Comparison of ENCODE assay signal across 12 mouse cellular contexts in the genomic region with DNA sequence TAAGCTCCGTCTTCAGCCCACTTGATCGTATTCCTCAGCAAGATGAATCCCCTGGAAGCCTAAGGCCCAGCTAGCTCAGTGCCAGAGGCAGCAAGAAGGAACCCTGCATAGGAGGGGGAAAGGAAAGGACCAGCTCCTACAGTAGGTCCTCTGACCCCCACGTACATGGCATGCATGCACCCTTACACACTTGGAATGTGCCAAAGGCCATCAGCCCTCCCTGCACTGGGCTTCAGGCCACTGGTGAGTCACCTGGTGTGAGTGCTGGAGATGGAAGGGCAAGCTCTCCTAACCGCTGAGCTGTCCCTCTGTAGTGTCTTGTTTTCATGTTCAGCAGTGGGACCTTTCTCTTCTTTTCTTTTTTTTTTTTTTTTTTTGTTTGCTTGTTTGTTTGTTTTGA. TPM values are rescaled to one million over a fixed set of nuclear protein-coding genes. Genes with fewer than 3 reads are reported as not detected.
A peak's percentile ranks its signal among the peaks of the same experiment; 100 is the strongest.
DNase-seq lines count a peak whose midpoint lies in the region; ATAC-seq and TF ChIP-seq lines count a peak whose summit lies in the region.
"Had no signal": no experiment of that assay in that cellular context is flagged by ENCODE, and none has a peak within 500 bp of the region (broad histone marks: within the 10 kb centered on the region; RNA-seq: fewer than 3 reads in every experiment).

No protein-coding gene starts in this region.

- intact Hi-C loops in left cerebral cortex, postnatal 36 days (cut with DNase I) = no loop called here

- no peaks in the 10 kb centered on the region for H3K9me3 ChIP-seq in intestine, embryonic 15.5 days
- no peaks in the 10 kb centered on the region for H3K9me3 ChIP-seq in intestine, embryonic 16.5 days (ENCODE audit: control insufficient read depth, low read length)
- H3K9me3 ChIP-seq in kidney, embryonic 15.5 days (replicated peaks) = no peaks in the 10 kb centered on the region
- H3K9me3 ChIP-seq: forebrain, embryonic 15.5 days; lung, embryonic 15.5 days; stomach, embryonic 15.5 days had no signal

- no peaks in the 10 kb centered on the region; the same call in 1 of the 2 replicates for H3K4me1 ChIP-seq in intestine, embryonic 15.5 days (replicated peaks)
- no peaks in the 10 kb centered on the region for H3K4me1 ChIP-seq in intestine, embryonic 16.5 days (ENCODE audit: control insufficient read depth, insufficient read depth, low read length)
- H3K4me1 ChIP-seq in kidney, embryonic 15.5 days = peaks cover 8% of the 10 kb centered on the region; the same call in 1 of the 2 replicates
- H3K4me1 ChIP-seq: forebrain, embryonic 15.5 days; lung, embryonic 15.5 days; stomach, embryonic 15.5 days had no signal

- H3K9ac ChIP-seq in intestine, embryonic 15.5 days = no peak overlapping the region
- no peak overlapping the region for H3K9ac ChIP-seq in intestine, embryonic 16.5 days (ENCODE audit: low read depth, low read length)
- no peak overlapping the region for H3K9ac ChIP-seq in kidney, embryonic 15.5 days
- H3K9ac ChIP-seq: forebrain, embryonic 15.5 days; lung, embryonic 15.5 days; stomach, embryonic 15.5 days had no signal

- ATAC-seq in intestine, embryonic 15.5 days = 0 out of 2 replicates have a peak, but pooled peaks have one; percentile 36
- ATAC-seq in intestine, embryonic 16.5 days = no peak
- peak; percentile 91 for ATAC-seq in Patski
- ATAC-seq in kidney, embryonic 15.5 days (replicated peaks; ENCODE audit: low FRiP score) = peak; percentile 87; the same call in 1 of the 2 replicates
- ATAC-seq: forebrain, embryonic 15.5 days; intestine, postnatal 0 days had no signal

- no peak overlapping the region for H3K27ac ChIP-seq in intestine, embryonic 15.5 days
- H3K27ac ChIP-seq in intestine, embryonic 16.5 days (ENCODE audit: low read length) = no peak overlapping the region
- H3K27ac ChIP-seq in kidney, embryonic 15.5 days = 0 out of 2 replicates have a peak overlapping the region, but pooled peaks have one; percentile 22
- H3K27ac ChIP-seq: forebrain, embryonic 15.5 days; lung, embryonic 15.5 days; stomach, embryonic 15.5 days had no signal

- 87% methylated on average over 4 of the region's 4 CpGs for WGBS in intestine, embryonic 15.5 days
- 87% methylated on average over 4 of the region's 4 CpGs for WGBS in intestine, embryonic 16.5 days
- 76% methylated on average over 4 of the region's 4 CpGs for WGBS in kidney, embryonic 15.5 days

- peak; percentile 56 for DNase-seq in Patski (ENCODE audit: low read depth, low spot score)
- peak; percentile 43 to 73 for DNase-seq in gastrocnemius, adult 8-10 months (ENCODE audit: low spot score in 2 of 2)
- no peak for DNase-seq in left cerebral cortex, postnatal 36 days (ENCODE audit: low spot score in 2 of 2)
- no peak for DNase-seq in testis, postnatal 10 days (ENCODE audit: low spot score)
- no peak for DNase-seq in layer of hippocampus, adult 18-20 months (ENCODE audit: low spot score in 2 of 2)

- in situ Hi-C loops in Patski (cut with MboI; ENCODE audit: low pct_unique_long_range_greater_than_20kb) = no loop called here

- H3K27me3 ChIP-seq in intestine, embryonic 15.5 days (replicated peaks) = no peaks in the 10 kb centered on the region
- H3K27me3 ChIP-seq in intestine, embryonic 16.5 days (replicated peaks; ENCODE audit: control insufficient read depth, insufficient read depth, low read length) = no peaks in the 10 kb centered on the region
- H3K27me3 ChIP-seq in Patski = no peaks in the 10 kb centered on the region
- no peaks in the 10 kb centered on the region for H3K27me3 ChIP-seq in kidney, embryonic 15.5 days
- H3K27me3 ChIP-seq: forebrain, embryonic 15.5 days; lung, embryonic 15.5 days; stomach, embryonic 15.5 days had no signal

- CTCF ChIA-PET in Patski (lab: Charles Lee) = no interaction called here

- H3K4me3 ChIP-seq in intestine, embryonic 15.5 days (replicated peaks) = no peak overlapping the region
- H3K4me3 ChIP-seq in intestine, embryonic 16.5 days (ENCODE audit: low read length) = no peak overlapping the region
- no peak overlapping the region for H3K4me3 ChIP-seq in kidney, embryonic 15.5 days (replicated peaks)
- H3K4me3 ChIP-seq: forebrain, embryonic 15.5 days; lung, embryonic 15.5 days; stomach, embryonic 15.5 days had no signal

- H3K36me3 ChIP-seq in intestine, embryonic 15.5 days = peaks cover 53% of the 10 kb centered on the region
- H3K36me3 ChIP-seq in intestine, embryonic 16.5 days (ENCODE audit: control insufficient read depth, insufficient read depth, low read length) = peaks cover 18% of the 10 kb centered on the region
- H3K36me3 ChIP-seq in kidney, embryonic 15.5 days = peaks cover 92% of the 10 kb centered on the region

- POLR2A ChIA-PET in Patski (lab: Charles Lee) = no interaction called here

- no peak for TF ChIP-seq CTCF in Patski (IDR thresholded peaks at IDR 0.05)

- no peak overlapping the region for H3K4me2 ChIP-seq in intestine, embryonic 15.5 days (replicated peaks)
- no peak overlapping the region for H3K4me2 ChIP-seq in intestine, embryonic 16.5 days (ENCODE audit: low read depth, low read length)
- no peak overlapping the region for H3K4me2 ChIP-seq in kidney, embryonic 15.5 days
- H3K4me2 ChIP-seq: forebrain, embryonic 15.5 days; lung, embryonic 15.5 days; stomach, embryonic 15.5 days had no signal

RNA-seq across cellular contexts. Expression of gene Nedd4, which starts 52.8 kb away (rescaled TPM):
- polyA plus RNA-seq in intestine, embryonic 15.5 days (2015; fragmentation: Nextera tagmentation; extraction: Ambion mirVana) = 462 and 512 TPM in 2 replicates
- polyA plus RNA-seq in intestine, embryonic 16.5 days (2015; fragmentation: Nextera tagmentation; extraction: Ambion mirVana) = 397 and 409 TPM in 2 replicates
- polyA plus RNA-seq in Patski (2021) = 693 TPM
- total RNA-seq in gastrocnemius, adult 8-10 months (2022) = 100 to 1,000 TPM; 286 to 317 (median 309) TPM
- 647 and 670 TPM in 2 replicates for polyA plus RNA-seq in kidney, embryonic 15.5 days (2015; fragmentation: Nextera tagmentation; extraction: Ambion mirVana)
- 100 to 1,000 TPM; 259 to 289 TPM for total RNA-seq in left cerebral cortex, postnatal 36 days (2021)
- 100 to 1,000 TPM; 283 to 296 TPM for total RNA-seq in layer of hippocampus, adult 18-20 months (2021)

Comparison
In these comparisons a context has a peak if more than half of its experiments do, and no peak if none do; other contexts are left out.
1. DNase-seq: peak in Patski (single experiment) and gastrocnemius, adult 8-10 months (2 of 2); none in left cerebral cortex, postnatal 36 days (0 of 2), testis, postnatal 10 days (single experiment) and layer of hippocampus, adult 18-20 months (0 of 2).